Mouse (Mus musculus): ENCODE measurements around the gene Mast4. TPM values are rescaled to one million over a fixed set of nuclear protein-coding genes. Genes with fewer than 3 reads are reported as not detected.

Gene Mast4
- polyA plus RNA-seq, 1 experiment from 2014 or later = 32.2 TPM

DNA sequence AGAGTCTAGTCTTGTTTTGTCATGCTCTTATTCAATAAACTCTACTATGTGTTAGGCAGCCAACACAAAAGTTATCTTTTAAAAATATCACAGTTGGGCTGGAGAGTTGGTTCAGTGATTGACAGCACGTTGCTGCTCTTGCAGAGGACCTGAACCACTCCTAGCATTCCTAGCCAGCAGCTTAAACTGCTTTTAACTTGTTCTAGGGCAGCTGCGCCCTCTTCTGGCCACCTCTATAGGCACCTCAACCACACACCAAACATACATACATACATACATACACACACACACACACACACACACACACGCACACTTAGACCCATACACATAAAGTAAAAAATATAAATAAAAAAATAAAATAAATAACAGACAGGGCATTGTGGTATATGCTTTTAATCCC lies 262.5 kb downstream of the Mast4 start:
- H3K4me3 ChIP-seq (replicated peaks; ENCODE audit: low read length) = no peak overlapping the region
- no peak overlapping the region for H3K27ac ChIP-seq
- no peak overlapping the region for H3K4me2 ChIP-seq (replicated peaks)
- WGBS = 81% methylated on average over 3 of the region's 3 CpGs
- H3K9me3 ChIP-seq (ENCODE audit: control insufficient read depth, low read length) = no peaks in the 10 kb centered on the region
- no peaks in the 10 kb centered on the region for H3K27me3 ChIP-seq (ENCODE audit: control insufficient read depth, insufficient read depth, low read length)
- ATAC-seq (ENCODE audit: low FRiP score) (no peak), DNase-seq (ENCODE audit: low spot score) (no peak)
- no peaks in the 10 kb centered on the region for H3K36me3 ChIP-seq (replicated peaks; ENCODE audit: control insufficient read depth, insufficient read depth)
- H3K4me1 ChIP-seq (replicated peaks; ENCODE audit: control insufficient read depth, insufficient read depth, low read length) = 0 out of 2 replicates have a peak, but pooled peaks cover under 1% of the 10 kb centered on the region
- H3K9ac ChIP-seq = no peak overlapping the region

DNA sequence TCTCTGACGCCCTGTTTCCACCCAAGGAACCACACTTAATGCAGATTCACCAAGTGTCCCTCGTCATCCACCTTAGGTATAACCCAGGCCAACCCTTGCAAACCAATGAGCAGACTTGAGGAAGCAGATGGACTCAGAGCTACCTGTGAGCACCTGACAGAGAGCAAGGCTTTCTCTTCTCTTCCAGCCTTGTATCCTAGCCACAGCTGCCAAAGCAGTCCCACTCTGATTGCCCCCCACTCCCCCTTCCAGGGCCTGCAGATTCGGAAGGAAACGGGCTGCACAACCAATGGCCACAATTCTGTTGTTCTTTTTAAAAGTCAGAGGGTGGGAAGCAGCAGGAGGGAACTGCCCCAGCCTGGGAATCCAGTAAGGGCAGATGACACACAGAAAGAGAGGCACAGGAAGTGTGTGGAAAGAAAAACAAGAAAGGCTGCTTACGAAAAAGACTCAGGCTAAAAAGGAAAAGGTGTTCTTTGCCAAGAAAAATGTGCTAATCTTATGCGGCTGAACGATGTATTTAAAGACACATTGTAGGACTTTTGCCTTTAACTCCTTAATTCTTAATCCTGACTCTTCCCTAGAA lies 266.6 kb downstream of the Mast4 start:
- no peaks in the 10 kb centered on the region for H3K36me3 ChIP-seq (replicated peaks; ENCODE audit: control insufficient read depth, insufficient read depth)
- no peak overlapping the region for H3K4me3 ChIP-seq (replicated peaks; ENCODE audit: low read length)
- H3K27ac ChIP-seq = no peak overlapping the region
- WGBS = 40% methylated on average over 7 of the region's 7 CpGs
- ATAC-seq (ENCODE audit: low FRiP score) (no peak), DNase-seq (ENCODE audit: low spot score) (no peak)
- H3K27me3 ChIP-seq (ENCODE audit: control insufficient read depth, insufficient read depth, low read length) = no peaks in the 10 kb centered on the region
- no peak overlapping the region for H3K9ac ChIP-seq
- H3K4me2 ChIP-seq (replicated peaks) = no peak overlapping the region
- H3K9me3 ChIP-seq (ENCODE audit: control insufficient read depth, low read length) = no peaks in the 10 kb centered on the region
- H3K4me1 ChIP-seq (replicated peaks; ENCODE audit: control insufficient read depth, insufficient read depth, low read length) = peaks cover 9% of the 10 kb centered on the region; the same call in 1 of the 2 replicates

DNA sequence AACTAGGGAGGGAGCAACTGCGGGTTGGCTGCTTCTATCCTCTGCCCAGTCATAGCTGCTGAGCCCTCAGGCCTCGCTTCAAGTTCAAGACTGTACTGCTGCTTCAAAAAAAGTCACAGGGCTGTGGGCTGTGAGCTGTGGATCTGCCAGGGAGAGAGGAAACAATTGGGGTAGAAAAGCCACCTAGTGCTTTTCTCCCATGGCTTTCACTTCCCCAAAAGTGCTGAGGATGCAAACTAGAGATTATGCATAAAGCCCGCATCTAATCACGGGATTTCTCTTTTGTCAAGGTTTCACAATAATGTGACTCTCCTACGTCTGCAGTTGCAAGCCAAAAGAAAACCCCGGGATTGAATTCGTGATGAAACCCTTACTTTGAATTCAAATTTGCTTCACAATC lies 268.9 kb downstream of the Mast4 start:
- Histone ChIP-seq H3K4me2 (replicated peaks) (no peak overlapping the region), H3K4me1 (replicated peaks; ENCODE audit: control insufficient read depth, insufficient read depth, low read length) (peaks cover 11% of the 10 kb centered on the region), H3K9me3 (ENCODE audit: control insufficient read depth, low read length) (no peaks in the 10 kb centered on the region), H3K27ac (no peak overlapping the region), H3K36me3 (replicated peaks; ENCODE audit: control insufficient read depth, insufficient read depth) (no peaks in the 10 kb centered on the region), H3K4me3 (replicated peaks; ENCODE audit: low read length) (no peak overlapping the region), H3K27me3 (ENCODE audit: control insufficient read depth, insufficient read depth, low read length) (no peaks in the 10 kb centered on the region), H3K9ac (no peak overlapping the region)
- WGBS = 39% methylated on average over 7 of the region's 7 CpGs
- no peak for DNase-seq (ENCODE audit: low spot score)
- ATAC-seq (ENCODE audit: low FRiP score) = no peak

DNA sequence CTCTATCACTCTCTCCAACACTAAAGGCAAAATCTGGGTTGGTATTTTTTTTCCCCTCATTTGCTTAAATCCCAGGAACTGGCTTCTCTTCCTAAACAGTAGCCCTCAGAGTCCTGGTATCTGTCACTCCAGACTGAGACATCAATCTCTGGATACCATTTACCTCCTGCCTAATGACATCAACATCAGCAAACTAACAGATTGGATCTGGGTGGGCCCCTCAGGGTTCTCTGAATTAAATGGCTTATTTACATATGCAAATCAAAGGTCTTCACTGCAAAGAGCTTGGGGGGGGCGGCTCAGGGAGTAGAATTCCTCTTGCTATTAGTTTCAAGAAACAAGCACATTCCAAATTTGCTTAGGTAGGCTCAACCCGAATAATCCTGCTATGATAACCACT lies 272.6 kb downstream of the Mast4 start:
- Histone ChIP-seq H3K4me3 (replicated peaks; ENCODE audit: low read length) (no peak overlapping the region), H3K27me3 (ENCODE audit: control insufficient read depth, insufficient read depth, low read length) (no peaks in the 10 kb centered on the region), H3K27ac (no peak overlapping the region), H3K9me3 (ENCODE audit: control insufficient read depth, low read length) (no peaks in the 10 kb centered on the region), H3K36me3 (replicated peaks; ENCODE audit: control insufficient read depth, insufficient read depth) (no peaks in the 10 kb centered on the region), H3K4me1 (replicated peaks; ENCODE audit: control insufficient read depth, insufficient read depth, low read length) (peaks cover 15% of the 10 kb centered on the region), H3K4me2 (replicated peaks) (no peak overlapping the region), H3K9ac (no peak overlapping the region)
- ATAC-seq (ENCODE audit: low FRiP score) = peak; percentile 42; the same call in 1 of the 2 replicates
- no peak for DNase-seq (ENCODE audit: low spot score)
- WGBS = 60% methylated on average over 2 of the region's 2 CpGs

DNA sequence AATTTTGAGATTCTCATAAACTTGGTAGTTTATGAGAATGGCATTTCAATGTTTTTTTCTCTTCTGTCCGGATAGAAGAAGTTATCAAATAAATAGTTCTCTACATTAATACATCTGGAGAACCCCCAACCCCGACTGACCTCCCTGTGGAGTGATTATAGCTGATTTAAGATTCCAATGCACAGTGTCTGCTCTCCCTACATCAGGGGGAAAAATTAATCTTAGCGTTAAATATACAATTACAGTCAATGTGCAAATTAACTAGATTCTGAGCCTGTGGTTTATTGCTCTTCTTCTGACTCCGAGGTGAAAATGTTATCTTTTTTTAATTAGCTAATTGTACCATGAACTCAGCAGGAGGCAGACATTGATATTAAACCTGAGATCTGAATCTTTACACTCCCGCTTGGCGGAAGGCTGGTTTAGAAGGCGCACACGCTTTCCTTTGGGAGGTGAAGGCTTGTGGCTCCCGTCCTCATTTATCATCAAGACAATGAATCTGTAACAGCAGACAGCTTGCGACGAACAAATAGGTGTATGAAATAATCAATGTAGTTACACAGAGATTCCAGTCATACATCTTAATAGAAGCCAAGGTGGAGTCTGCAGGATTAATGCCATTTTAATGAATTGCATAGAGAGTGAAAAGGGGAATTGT lies 274.2 kb downstream of the Mast4 start:
- ATAC-seq (ENCODE audit: low FRiP score) = peak; percentile 70; the same call in 1 of the 2 replicates
- 26% methylated on average over 11 of the region's 11 CpGs for WGBS
- DNase-seq (ENCODE audit: low spot score) = peak; percentile 33
- Histone ChIP-seq H3K9ac (no peak overlapping the region), H3K4me3 (replicated peaks; ENCODE audit: low read length) (no peak overlapping the region), H3K9me3 (ENCODE audit: control insufficient read depth, low read length) (no peaks in the 10 kb centered on the region), H3K4me1 (replicated peaks; ENCODE audit: control insufficient read depth, insufficient read depth, low read length) (peaks cover 8% of the 10 kb centered on the region), H3K27me3 (ENCODE audit: control insufficient read depth, insufficient read depth, low read length) (no peaks in the 10 kb centered on the region), H3K4me2 (replicated peaks) (peak overlapping the region; percentile 30), H3K36me3 (replicated peaks; ENCODE audit: control insufficient read depth, insufficient read depth) (no peaks in the 10 kb centered on the region), H3K27ac (no peak overlapping the region)

DNA sequence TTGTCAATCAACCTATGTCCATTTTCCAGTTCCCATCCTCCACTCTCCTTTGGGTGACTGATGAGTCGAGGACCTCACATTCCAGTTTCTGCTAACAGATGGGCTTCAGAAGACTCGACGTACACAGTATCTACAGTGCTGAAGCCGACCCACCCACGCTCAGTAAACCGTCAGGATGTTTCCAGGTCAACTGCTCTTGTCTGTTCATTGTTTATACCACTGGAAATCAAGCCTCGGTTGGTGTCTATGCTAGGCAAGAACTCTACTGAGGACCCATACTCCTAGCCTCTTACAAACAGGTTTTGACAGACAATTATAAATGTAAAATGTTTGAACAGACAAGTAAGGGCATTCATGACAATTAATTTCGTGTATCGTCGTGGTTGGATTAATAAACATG lies 277.8 kb downstream of the Mast4 start:
- no peak for ATAC-seq (ENCODE audit: low FRiP score)
- WGBS = 67% methylated on average over 10 of the region's 10 CpGs

DNA sequence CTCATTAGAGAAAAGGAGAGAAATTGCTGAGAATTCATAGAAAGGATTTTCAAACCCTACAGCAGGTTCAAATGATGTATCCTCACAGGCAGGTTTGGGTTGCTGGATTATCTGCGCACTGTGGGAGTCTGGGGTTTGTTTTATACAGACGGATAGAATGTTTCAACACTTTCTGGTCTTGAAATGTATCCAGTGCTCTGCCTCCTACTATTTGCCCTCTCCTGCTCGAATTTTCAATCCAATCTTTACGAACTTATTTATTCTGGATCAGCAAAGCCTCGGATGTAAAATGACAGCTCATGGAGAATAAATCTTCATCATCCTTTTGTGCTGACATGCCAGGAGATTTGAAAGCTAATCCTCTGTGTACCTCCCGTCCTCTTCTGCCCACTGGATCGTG lies 281.6 kb downstream of the Mast4 start:
- H3K4me2 ChIP-seq (replicated peaks) = peak overlapping the region; percentile 20; the same call in 1 of the 2 replicates
- ATAC-seq (ENCODE audit: low FRiP score) (no peak), DNase-seq (ENCODE audit: low spot score) (no peak)
- no peaks in the 10 kb centered on the region for H3K9me3 ChIP-seq (ENCODE audit: control insufficient read depth, low read length)
- WGBS = 34% methylated on average over 7 of the region's 7 CpGs
- no peak overlapping the region for H3K4me3 ChIP-seq (replicated peaks; ENCODE audit: low read length)
- no peaks in the 10 kb centered on the region for H3K36me3 ChIP-seq (replicated peaks; ENCODE audit: control insufficient read depth, insufficient read depth)
- H3K27ac ChIP-seq = peak overlapping the region; percentile 21; the same call in 1 of the 2 replicates
- H3K27me3 ChIP-seq (ENCODE audit: control insufficient read depth, insufficient read depth, low read length) = no peaks in the 10 kb centered on the region
- H3K9ac ChIP-seq = no peak overlapping the region
- peaks cover 15% of the 10 kb centered on the region for H3K4me1 ChIP-seq (replicated peaks; ENCODE audit: control insufficient read depth, insufficient read depth, low read length)

More for the DNA sequence above, 277.8 kb downstream of the Mast4 start:
- Histone ChIP-seq H3K4me3 (replicated peaks; ENCODE audit: low read length) (no peak overlapping the region), H3K9me3 (ENCODE audit: control insufficient read depth, low read length) (no peaks in the 10 kb centered on the region), H3K36me3 (replicated peaks; ENCODE audit: control insufficient read depth, insufficient read depth) (no peaks in the 10 kb centered on the region), H3K27me3 (ENCODE audit: control insufficient read depth, insufficient read depth, low read length) (no peaks in the 10 kb centered on the region), H3K4me2 (replicated peaks) (no peak overlapping the region), H3K4me1 (replicated peaks; ENCODE audit: control insufficient read depth, insufficient read depth, low read length) (peaks cover 22% of the 10 kb centered on the region), H3K27ac (no peak overlapping the region), H3K9ac (no peak overlapping the region)
- DNase-seq (ENCODE audit: low spot score) = no peak

DNA sequence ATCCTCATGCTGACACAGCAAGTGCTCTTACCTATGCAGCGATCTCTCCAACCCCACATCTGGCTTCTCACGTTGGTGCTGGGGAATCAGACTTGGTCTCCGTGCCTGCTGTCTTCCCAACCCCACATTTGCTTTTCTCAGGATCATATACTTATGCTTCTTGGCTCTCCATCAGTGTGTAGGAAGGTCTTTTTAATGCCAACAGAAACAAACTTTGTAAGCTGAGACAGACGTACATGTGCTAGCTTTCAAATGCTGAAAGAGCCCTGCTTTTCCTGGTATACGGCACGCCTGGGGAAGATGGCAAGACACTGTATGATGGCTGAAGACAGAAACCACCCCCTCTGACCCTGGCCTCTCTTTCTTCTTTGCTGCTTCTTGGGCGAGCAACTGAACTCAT lies 285.3 kb downstream of the Mast4 start:
- H3K27ac ChIP-seq = no peak overlapping the region
- ATAC-seq (ENCODE audit: low FRiP score) (no peak), DNase-seq (ENCODE audit: low spot score) (no peak)
- no peaks in the 10 kb centered on the region for H3K36me3 ChIP-seq (replicated peaks; ENCODE audit: control insufficient read depth, insufficient read depth)
- H3K4me1 ChIP-seq (replicated peaks; ENCODE audit: control insufficient read depth, insufficient read depth, low read length) = peaks cover 15% of the 10 kb centered on the region
- no peak overlapping the region for H3K4me3 ChIP-seq (replicated peaks; ENCODE audit: low read length)
- no peak overlapping the region for H3K9ac ChIP-seq
- no peaks in the 10 kb centered on the region for H3K9me3 ChIP-seq (ENCODE audit: control insufficient read depth, low read length)
- H3K4me2 ChIP-seq (replicated peaks) = no peak overlapping the region
- no peaks in the 10 kb centered on the region for H3K27me3 ChIP-seq (ENCODE audit: control insufficient read depth, insufficient read depth, low read length)
- WGBS = 88% methylated on average over 7 of the region's 7 CpGs

DNA sequence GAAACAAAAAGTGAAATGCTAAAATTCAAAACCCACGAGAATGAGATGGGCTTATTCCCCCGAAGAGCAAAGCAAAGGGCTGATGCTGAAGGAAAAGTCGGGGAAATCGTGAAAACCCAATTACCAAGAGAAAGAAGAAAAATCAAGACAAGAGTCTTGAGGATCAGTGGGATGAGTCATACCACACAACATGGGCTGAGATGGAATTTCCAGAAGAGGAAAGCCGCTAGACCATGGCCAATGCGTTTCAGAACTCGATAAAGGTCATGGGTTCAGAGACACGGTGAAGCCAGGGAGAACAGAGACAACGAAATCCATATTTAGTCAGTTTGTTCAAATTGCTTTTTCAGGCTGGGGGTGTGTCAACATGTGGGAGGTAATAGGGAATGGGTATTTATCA lies 290.6 kb downstream of the Mast4 start:
- H3K27me3 ChIP-seq (ENCODE audit: control insufficient read depth, insufficient read depth, low read length) = no peaks in the 10 kb centered on the region
- H3K9me3 ChIP-seq (ENCODE audit: control insufficient read depth, low read length) = no peaks in the 10 kb centered on the region
- H3K9ac ChIP-seq = no peak overlapping the region
- no peak overlapping the region for H3K4me3 ChIP-seq (replicated peaks; ENCODE audit: low read length)
- no peak overlapping the region for H3K4me2 ChIP-seq (replicated peaks)
- WGBS = 94% methylated on average over 9 of the region's 9 CpGs
- H3K4me1 ChIP-seq (replicated peaks; ENCODE audit: control insufficient read depth, insufficient read depth, low read length) = no peaks in the 10 kb centered on the region
- H3K27ac ChIP-seq = no peak overlapping the region
- DNase-seq (ENCODE audit: low spot score) = no peak
- ATAC-seq (ENCODE audit: low FRiP score) = no peak
- no peaks in the 10 kb centered on the region for H3K36me3 ChIP-seq (replicated peaks; ENCODE audit: control insufficient read depth, insufficient read depth)

All from hindbrain, embryonic 14.5 days (tissue).